Mouse (Mus musculus): ENCODE results near the gene Fancc. TPM values are rescaled to one million over a fixed set of nuclear protein-coding genes. Genes with fewer than 3 reads are reported as not detected.
A peak's percentile ranks its signal among the peaks of the same experiment; 100 is the strongest.

Fancc gene
- polyA plus RNA-seq, 1 experiment from 2014 or later, result 25.9 TPM

- ATAC-seq (ENCODE audit: insufficient read depth) (no peak), DNase-seq (peak; percentile 34)
- Histone ChIP-seq H3K9ac (no peak overlapping the region; the same call in 1 of the 2 replicates), H3K4me2 (no peak overlapping the region), H3K27me3 (ENCODE audit: insufficient read depth, low read length) (no peaks in the 10 kb centered on the region), H3K9me3 (ENCODE audit: low read depth, low read length) (no peaks in the 10 kb centered on the region), H3K4me1 (ENCODE audit: insufficient read depth) (peaks cover 3% of the 10 kb centered on the region; the same call in 1 of the 2 replicates), H3K4me3 (ENCODE audit: low read depth, low read length) (no peak overlapping the region), H3K36me3 (ENCODE audit: insufficient read depth) (no peaks in the 10 kb centered on the region), H3K27ac (ENCODE audit: low read depth) (no peak overlapping the region)
- TF ChIP-seq CTCF (IDR thresholded peaks at IDR 0.05; ENCODE audit: low read depth), result no peak
- WGBS, result 64% methylated on average over 4 of the region's 4 CpGs
Observed at GRCm38 (mm10) chr13:63405151-63405550, 91.9 kb downstream of the Fancc start.

GRCm38 (mm10) chr13:63404657-63405056, 92.4 kb downstream of the Fancc start:
- DNase-seq (no peak), ATAC-seq (ENCODE audit: insufficient read depth) (no peak)
- 94% methylated on average over 2 of the region's 2 CpGs for WGBS
- TF ChIP-seq CTCF (IDR thresholded peaks at IDR 0.05; ENCODE audit: low read depth), result no peak
- Histone ChIP-seq H3K36me3 (ENCODE audit: insufficient read depth) (no peaks in the 10 kb centered on the region), H3K27me3 (ENCODE audit: insufficient read depth, low read length) (no peaks in the 10 kb centered on the region), H3K27ac (ENCODE audit: low read depth) (no peak overlapping the region), H3K4me3 (ENCODE audit: low read depth, low read length) (no peak overlapping the region), H3K9me3 (ENCODE audit: low read depth, low read length) (no peaks in the 10 kb centered on the region), H3K9ac (no peak overlapping the region), H3K4me2 (no peak overlapping the region), H3K4me1 (ENCODE audit: insufficient read depth) (peaks cover 3% of the 10 kb centered on the region; the same call in 1 of the 2 replicates)

GRCm38 (mm10) chr13:63402823-63403222, 94.3 kb downstream of the Fancc start:
- ATAC-seq (ENCODE audit: insufficient read depth) (no peak), DNase-seq (no peak)
- no peaks in the 10 kb centered on the region for H3K27me3 ChIP-seq (ENCODE audit: insufficient read depth, low read length)
- H3K27ac ChIP-seq (ENCODE audit: low read depth), result no peak overlapping the region
- whole genome bisulfite sequencing, result 46% methylated on average over 2 of the region's 2 CpGs
- H3K36me3 ChIP-seq (ENCODE audit: insufficient read depth), result no peaks in the 10 kb centered on the region
- H3K9ac ChIP-seq, result peak overlapping the region; percentile 2; the same call in 1 of the 2 replicates
- no peaks in the 10 kb centered on the region for H3K9me3 ChIP-seq (ENCODE audit: low read depth, low read length)
- H3K4me3 ChIP-seq (ENCODE audit: low read depth, low read length), result no peak overlapping the region
- H3K4me2 ChIP-seq, result no peak overlapping the region
- H3K4me1 ChIP-seq (ENCODE audit: insufficient read depth), result peaks cover 3% of the 10 kb centered on the region; the same call in 1 of the 2 replicates
- TF ChIP-seq CTCF (IDR thresholded peaks at IDR 0.05; ENCODE audit: low read depth), result no peak

GRCm38 (mm10) chr13:63400069-63400468, 97.0 kb downstream of the Fancc start:
- Histone ChIP-seq H3K27me3 (ENCODE audit: insufficient read depth, low read length) (no peaks in the 10 kb centered on the region), H3K4me1 (ENCODE audit: insufficient read depth) (peaks cover under 1% of the 10 kb centered on the region; the same call in 1 of the 2 replicates), H3K9ac (no peak overlapping the region), H3K9me3 (ENCODE audit: low read depth, low read length) (no peaks in the 10 kb centered on the region), H3K27ac (ENCODE audit: low read depth) (no peak overlapping the region), H3K36me3 (ENCODE audit: insufficient read depth) (no peaks in the 10 kb centered on the region), H3K4me2 (no peak overlapping the region), H3K4me3 (ENCODE audit: low read depth, low read length) (no peak overlapping the region)
- DNase-seq, result peak; percentile 69
- ATAC-seq (ENCODE audit: insufficient read depth), result no peak; the same call in 1 of the 2 replicates
- TF ChIP-seq CTCF (IDR thresholded peaks at IDR 0.05; ENCODE audit: low read depth), result no peak
- 77% methylated on average over 6 of the region's 6 CpGs for WGBS

- 86% methylated on average over 1 of the region's 1 CpGs for WGBS
Observed at GRCm38 (mm10) chr13:63397420-63397819, 99.7 kb downstream of the Fancc start.

GRCm38 (mm10) chr13:63394304-63395063, 102.6 kb downstream of the Fancc start:
- H3K4me1 ChIP-seq (ENCODE audit: insufficient read depth), result no peaks in the 10 kb centered on the region
- no peak overlapping the region for H3K27ac ChIP-seq (ENCODE audit: low read depth)
- H3K27me3 ChIP-seq (ENCODE audit: insufficient read depth, low read length), result no peaks in the 10 kb centered on the region
- H3K9ac ChIP-seq, result no peak overlapping the region
- no peak for DNase-seq
- ATAC-seq (ENCODE audit: insufficient read depth), result no peak
- no peak for TF ChIP-seq CTCF (IDR thresholded peaks at IDR 0.05; ENCODE audit: low read depth)
- H3K36me3 ChIP-seq (ENCODE audit: insufficient read depth), result no peaks in the 10 kb centered on the region
- no peak overlapping the region for H3K4me2 ChIP-seq
- no peaks in the 10 kb centered on the region for H3K9me3 ChIP-seq (ENCODE audit: low read depth, low read length)
- WGBS, result 75% methylated on average over 7 of the region's 7 CpGs
- no peak overlapping the region for H3K4me3 ChIP-seq (ENCODE audit: low read depth, low read length)

More at GRCm38 (mm10) chr13:63397420-63397819, 99.7 kb downstream of the Fancc start:
- no peak overlapping the region for H3K4me2 ChIP-seq
- H3K27me3 ChIP-seq (ENCODE audit: insufficient read depth, low read length), result no peaks in the 10 kb centered on the region
- H3K36me3 ChIP-seq (ENCODE audit: insufficient read depth), result no peaks in the 10 kb centered on the region
- TF ChIP-seq CTCF (IDR thresholded peaks at IDR 0.05; ENCODE audit: low read depth), result no peak
- no peak overlapping the region for H3K27ac ChIP-seq (ENCODE audit: low read depth)
- H3K4me3 ChIP-seq (ENCODE audit: low read depth, low read length), result no peak overlapping the region
- DNase-seq (no peak), ATAC-seq (ENCODE audit: insufficient read depth) (no peak)
- H3K4me1 ChIP-seq (ENCODE audit: insufficient read depth), result no peaks in the 10 kb centered on the region
- no peaks in the 10 kb centered on the region for H3K9me3 ChIP-seq (ENCODE audit: low read depth, low read length)
- H3K9ac ChIP-seq, result no peak overlapping the region

GRCm38 (mm10) chr13:63385234-63385633, 111.8 kb downstream of the Fancc start:
- Histone ChIP-seq H3K4me1 (ENCODE audit: insufficient read depth) (no peaks in the 10 kb centered on the region), H3K9ac (no peak overlapping the region), H3K27me3 (ENCODE audit: insufficient read depth, low read length) (no peaks in the 10 kb centered on the region), H3K36me3 (ENCODE audit: insufficient read depth) (no peaks in the 10 kb centered on the region), H3K9me3 (ENCODE audit: low read depth, low read length) (no peaks in the 10 kb centered on the region), H3K4me3 (ENCODE audit: low read depth, low read length) (no peak overlapping the region), H3K27ac (ENCODE audit: low read depth) (no peak overlapping the region), H3K4me2 (no peak overlapping the region)
- no peak for DNase-seq
- no peak for TF ChIP-seq CTCF (IDR thresholded peaks at IDR 0.05; ENCODE audit: low read depth)
- no peak for ATAC-seq (ENCODE audit: insufficient read depth)
- 84% methylated on average over 2 of the region's 2 CpGs for WGBS
